Mouse (Mus musculus): ENCODE results near the gene Tut1. TPM values are rescaled to one million over a fixed set of nuclear protein-coding genes. Genes with fewer than 3 reads are reported as not detected.
"Not testable (repeated sequence)": the region's sequence is repeated elsewhere in the genome, so short reads cannot be mapped to it uniquely, and the experiment has no call there.

Tut1 gene
- polyA plus RNA-seq, 1 experiment from 2014 or later: 18.7 TPM

DNA sequence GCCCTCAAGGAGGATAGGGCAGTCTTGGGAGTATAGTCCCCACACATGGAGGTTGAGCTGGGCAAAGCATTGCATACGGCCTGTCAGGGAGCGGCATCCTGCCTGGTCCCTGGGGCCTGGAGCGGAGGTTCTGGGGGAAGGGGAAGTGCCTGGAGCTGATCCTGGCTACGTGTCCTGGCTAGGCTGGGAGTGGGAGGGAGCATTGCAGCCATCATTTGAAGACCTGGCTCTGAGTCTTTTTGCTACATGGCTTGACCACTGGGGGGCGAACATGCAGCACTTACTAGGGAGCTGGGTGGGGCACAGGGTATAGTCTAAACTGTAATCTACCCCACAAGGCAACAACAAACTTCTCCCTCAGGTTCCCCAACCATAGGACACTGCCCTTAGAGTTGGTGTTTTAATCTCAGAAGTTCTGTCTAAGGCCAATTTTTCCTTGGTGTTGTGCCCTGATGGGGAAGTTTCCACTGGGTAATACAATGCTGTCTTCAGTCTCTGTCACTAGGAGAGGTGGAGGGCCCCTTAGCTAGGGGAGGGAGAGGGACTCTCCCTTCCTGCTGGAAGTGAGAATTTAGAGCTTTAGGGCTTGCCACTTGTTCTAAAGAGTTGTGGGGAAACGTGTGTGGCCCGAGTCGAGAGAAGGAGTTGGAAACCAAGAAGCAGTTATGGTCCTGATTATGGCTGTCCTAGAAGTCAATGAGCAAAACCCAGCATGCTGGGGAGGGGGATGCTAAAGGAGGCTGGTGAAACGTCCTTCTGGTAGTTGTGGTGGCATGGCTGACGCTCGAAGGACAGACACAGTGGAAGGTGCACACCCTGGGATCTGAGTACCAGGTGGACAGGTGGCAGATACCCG is 39.4 kb downstream of the Tut1 start:
- H3K9me3 ChIP-seq (replicated peaks): no peaks in the 10 kb centered on the region
- DNase-seq (peak; percentile 59), ATAC-seq (ENCODE audit: low read depth) (peak; percentile 38)
- no peak overlapping the region for H3K4me2 ChIP-seq
- H3K27me3 ChIP-seq: peaks cover 41% of the 10 kb centered on the region
- H3K36me3 ChIP-seq: no peaks in the 10 kb centered on the region
- no peak overlapping the region for H3K9ac ChIP-seq
- no peak overlapping the region for H3K4me3 ChIP-seq (replicated peaks)
- H3K4me1 ChIP-seq (replicated peaks): peaks cover 51% of the 10 kb centered on the region
- H3K27ac ChIP-seq: no peak overlapping the region
- WGBS (ENCODE audit: insufficient replicate concordance): 25% methylated on average over 12 of the region's 12 CpGs

- H3K4me3 ChIP-seq (replicated peaks): no peak overlapping the region
- no peak overlapping the region for H3K27ac ChIP-seq
- H3K36me3 ChIP-seq: no peaks in the 10 kb centered on the region
- no peak overlapping the region for H3K9ac ChIP-seq
- no peaks in the 10 kb centered on the region for H3K9me3 ChIP-seq (replicated peaks)
- H3K4me2 ChIP-seq: no peak overlapping the region
- 42% methylated on average over 2 of the region's 2 CpGs for WGBS (ENCODE audit: insufficient replicate concordance)
- H3K4me1 ChIP-seq (replicated peaks): peaks cover 51% of the 10 kb centered on the region
- H3K27me3 ChIP-seq: peaks cover 36% of the 10 kb centered on the region
- DNase-seq (no peak), ATAC-seq (ENCODE audit: low read depth) (no peak)
These were observed 39.9 kb downstream of the Tut1 start for GRCm38 (mm10) chr19:8993625-8993912.

DNA sequence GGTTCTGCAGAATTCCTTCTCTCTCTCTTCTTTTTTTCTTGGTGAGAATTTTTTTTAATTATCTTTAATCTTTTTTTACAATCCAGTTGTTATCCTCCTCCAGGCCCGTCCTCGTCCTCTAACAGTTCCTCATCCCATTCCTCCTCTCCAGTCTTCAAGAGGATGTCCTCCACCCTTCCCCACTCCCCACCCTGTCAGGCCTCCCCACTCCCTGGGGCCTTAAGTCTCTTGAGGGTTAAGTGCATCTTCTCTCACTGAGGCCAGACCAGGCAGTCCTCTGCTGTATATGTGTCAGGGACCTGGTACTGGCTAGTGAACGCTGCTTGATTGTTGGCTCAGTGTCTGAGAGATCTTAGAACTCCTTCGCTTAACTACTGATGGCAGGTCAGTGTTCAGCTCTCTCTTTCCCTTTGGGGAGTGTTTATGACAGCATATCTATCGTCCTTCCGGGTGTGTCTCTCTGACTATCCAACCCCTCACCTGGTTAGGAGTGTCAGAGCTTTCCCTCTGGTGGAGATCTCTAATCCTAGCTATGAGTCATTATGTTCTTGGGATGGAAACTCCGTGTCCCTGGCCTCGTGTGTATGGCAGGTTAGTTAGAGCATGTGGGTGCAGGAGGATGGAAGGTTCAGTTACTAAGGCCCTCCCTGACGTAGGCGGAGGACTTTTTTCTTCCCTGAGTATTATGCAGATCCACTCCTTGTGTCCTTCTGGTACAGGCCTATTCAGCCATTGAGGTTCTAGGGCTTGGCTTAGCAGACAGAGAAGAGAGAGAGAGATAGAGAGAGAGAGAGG is 41.4 kb downstream of the Tut1 start:
- Histone ChIP-seq H3K4me2 (no peak overlapping the region), H3K27ac (no peak overlapping the region)

DNA sequence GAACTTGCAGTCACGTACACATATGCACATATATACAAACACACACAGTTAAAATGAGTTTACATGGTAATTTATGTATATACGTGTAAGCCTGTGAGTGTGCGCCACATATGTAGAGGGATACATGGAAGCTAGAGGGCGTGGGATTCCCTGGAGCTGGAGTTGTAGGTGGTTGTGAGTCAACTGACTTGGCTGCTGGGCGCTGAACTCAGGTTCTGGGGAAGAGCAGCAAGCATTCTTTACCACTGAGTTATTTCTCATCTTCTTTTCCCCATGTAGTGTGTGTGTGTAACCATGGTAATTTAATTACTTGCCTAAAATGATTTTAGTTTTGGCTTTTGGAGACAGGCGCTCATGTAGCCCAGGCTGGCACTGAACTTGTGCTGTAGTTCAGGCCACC is 43.0 kb downstream of the Tut1 start:
- no peak overlapping the region for H3K27ac ChIP-seq
- no peak overlapping the region for H3K9ac ChIP-seq
- peaks cover 31% of the 10 kb centered on the region for H3K4me1 ChIP-seq (replicated peaks)
- H3K9me3 ChIP-seq (replicated peaks): no peaks in the 10 kb centered on the region
- H3K4me3 ChIP-seq (replicated peaks): no peak overlapping the region
- ATAC-seq (ENCODE audit: low read depth) (no peak), DNase-seq (no peak)
- no peaks in the 10 kb centered on the region for H3K36me3 ChIP-seq
- H3K27me3 ChIP-seq: peaks cover 5% of the 10 kb centered on the region
- no peak overlapping the region for H3K4me2 ChIP-seq
- 75% methylated on average over 6 of the region's 6 CpGs for WGBS (ENCODE audit: insufficient replicate concordance)

More for the DNA sequence above, 41.4 kb downstream of the Tut1 start:
- Histone ChIP-seq H3K27me3 (peaks cover 21% of the 10 kb centered on the region), H3K36me3 (no peaks in the 10 kb centered on the region), H3K4me1 (replicated peaks) (peaks cover 40% of the 10 kb centered on the region), H3K9me3 (replicated peaks) (no peaks in the 10 kb centered on the region), H3K9ac (no peak overlapping the region), H3K4me3 (replicated peaks) (no peak overlapping the region)
- no peak for DNase-seq
- no peak for ATAC-seq (ENCODE audit: low read depth)
- WGBS (ENCODE audit: insufficient replicate concordance): 62% methylated on average over 10 of the region's 10 CpGs

GRCm38 (mm10) chr19:8997546-8997945 is 43.9 kb downstream of the Tut1 start:
- Histone ChIP-seq H3K4me1 (replicated peaks) (peaks cover 28% of the 10 kb centered on the region), H3K36me3 (no peaks in the 10 kb centered on the region), H3K4me3 (replicated peaks) (no peak overlapping the region), H3K27ac (no peak overlapping the region), H3K27me3 (no peaks in the 10 kb centered on the region), H3K9me3 (replicated peaks) (no peaks in the 10 kb centered on the region), H3K4me2 (no peak overlapping the region), H3K9ac (no peak overlapping the region)
- DNase-seq: peak; percentile 54
- WGBS (ENCODE audit: insufficient replicate concordance): 44% methylated on average over 4 of the region's 4 CpGs
- peak; percentile 84 for ATAC-seq (ENCODE audit: low read depth)

GRCm38 (mm10) chr19:8998546-8998945 is 44.9 kb downstream of the Tut1 start:
- H3K4me1 ChIP-seq (replicated peaks): peaks cover 20% of the 10 kb centered on the region
- no peak overlapping the region for H3K4me2 ChIP-seq
- ATAC-seq (ENCODE audit: low read depth): no peak
- no peak overlapping the region for H3K4me3 ChIP-seq (replicated peaks)
- 64% methylated on average over 6 of the region's 6 CpGs for WGBS (ENCODE audit: insufficient replicate concordance)
- H3K27me3 ChIP-seq: no peaks in the 10 kb centered on the region
- H3K27ac ChIP-seq: no peak overlapping the region
- H3K36me3 ChIP-seq: no peaks in the 10 kb centered on the region
- no peaks in the 10 kb centered on the region for H3K9me3 ChIP-seq (replicated peaks)
- no peak for DNase-seq
- no peak overlapping the region for H3K9ac ChIP-seq

DNA sequence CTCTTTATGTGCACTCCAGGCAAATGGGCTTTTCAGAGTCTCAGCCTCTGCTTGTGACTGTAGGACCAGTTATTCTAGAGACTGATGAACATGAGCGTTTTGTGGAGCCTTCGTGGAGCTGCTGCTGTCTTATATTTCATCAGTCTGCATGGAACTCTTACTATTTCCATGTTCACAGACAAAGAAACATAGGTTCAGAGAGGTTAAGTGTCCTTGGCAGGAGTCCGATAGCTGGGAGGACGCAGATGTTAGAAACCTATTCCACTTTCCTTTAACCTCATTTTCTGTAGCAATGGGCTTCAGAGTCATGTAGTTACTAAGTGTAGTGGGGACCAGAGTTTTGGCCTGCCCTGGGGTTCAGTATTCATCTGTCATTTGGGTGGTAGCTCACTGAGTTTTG is 45.6 kb downstream of the Tut1 start:
- H3K36me3 ChIP-seq: no peaks in the 10 kb centered on the region
- H3K9ac ChIP-seq: no peak overlapping the region
- DNase-seq: no peak
- H3K4me2 ChIP-seq: no peak overlapping the region
- H3K4me3 ChIP-seq (replicated peaks): no peak overlapping the region
- no peak overlapping the region for H3K27ac ChIP-seq
- peaks cover 20% of the 10 kb centered on the region for H3K4me1 ChIP-seq (replicated peaks)
- no peaks in the 10 kb centered on the region for H3K27me3 ChIP-seq
- no peaks in the 10 kb centered on the region for H3K9me3 ChIP-seq (replicated peaks)
- WGBS (ENCODE audit: insufficient replicate concordance): 83% methylated on average over 4 of the region's 4 CpGs
- no peak for ATAC-seq (ENCODE audit: low read depth)

DNA sequence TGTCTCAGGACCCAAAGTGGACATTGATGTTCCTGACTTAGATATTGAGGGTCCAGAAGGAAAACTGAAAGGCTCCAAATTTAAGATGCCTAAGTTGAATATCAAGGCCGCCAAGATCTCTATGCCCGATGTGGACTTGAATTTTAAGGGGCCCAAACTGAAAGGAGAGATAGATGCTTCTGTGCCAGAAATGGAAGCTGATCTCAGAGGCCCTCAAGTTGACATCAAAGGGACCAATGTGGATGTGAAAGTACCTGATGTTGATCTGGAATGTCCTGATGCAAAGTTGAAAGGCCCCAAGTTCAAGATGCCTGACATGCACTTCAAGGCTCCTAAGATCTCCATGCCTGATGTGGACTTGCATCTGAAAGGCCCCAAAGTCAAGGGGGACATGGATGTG is 53.3 kb downstream of the Tut1 start:
- H3K4me3 ChIP-seq (replicated peaks); H3K9ac ChIP-seq; H3K27me3 ChIP-seq; H3K9me3 ChIP-seq (replicated peaks); H3K27ac ChIP-seq; H3K4me2 ChIP-seq; ATAC-seq (ENCODE audit: low read depth); DNase-seq; H3K36me3 ChIP-seq; H3K4me1 ChIP-seq (replicated peaks): not testable (repeated sequence)
- WGBS (ENCODE audit: insufficient replicate concordance): 69% methylated on average over 2 of the region's 2 CpGs

Other genes with a start within 250 kb of the Tut1 start
- gene Slc3a2, start 230.5 kb upstream of the Tut1 start, polyA plus RNA-seq (2015; fragmentation: Nextera tagmentation; extraction: Ambion mirVana): 118 and 128 TPM in 2 replicates
- gene Wdr74, start 218.0 kb upstream of the Tut1 start, polyA plus RNA-seq (2015; fragmentation: Nextera tagmentation; extraction: Ambion mirVana): 80.8 and 81.6 TPM in 2 replicates
- gene 1700092M07Rik, start 213.1 kb upstream of the Tut1 start, polyA plus RNA-seq (2015; fragmentation: Nextera tagmentation; extraction: Ambion mirVana): 0.81 and 1.3 TPM in 2 replicates
- 48.2 and 51.9 TPM in 2 replicates for gene Stx5a, start 212.4 kb upstream of the Tut1 start, polyA plus RNA-seq (2015; fragmentation: Nextera tagmentation; extraction: Ambion mirVana)
- gene Nxf1, start 196.8 kb upstream of the Tut1 start, polyA plus RNA-seq (2015; fragmentation: Nextera tagmentation; extraction: Ambion mirVana): 93.3 and 104 TPM in 2 replicates
- 66.1 and 74.2 TPM in 2 replicates for gene Tmem223, start 182.9 kb upstream of the Tut1 start, polyA plus RNA-seq (2015; fragmentation: Nextera tagmentation; extraction: Ambion mirVana)
- 93.6 and 97.1 TPM in 2 replicates for gene Tmem179b, start 179.4 kb upstream of the Tut1 start, polyA plus RNA-seq (2015; fragmentation: Nextera tagmentation; extraction: Ambion mirVana)
- gene Taf6l, start 167.4 kb upstream of the Tut1 start, polyA plus RNA-seq (2015; fragmentation: Nextera tagmentation; extraction: Ambion mirVana): 16.6 and 17.2 TPM in 2 replicates
- gene Polr2g, start 155.3 kb upstream of the Tut1 start, polyA plus RNA-seq (2015; fragmentation: Nextera tagmentation; extraction: Ambion mirVana): 105 and 110 TPM in 2 replicates
- 1.5 TPM in 2 replicates for gene Zbtb3, start 151.3 kb upstream of the Tut1 start, polyA plus RNA-seq (2015; fragmentation: Nextera tagmentation; extraction: Ambion mirVana)
- 25.1 and 27.4 TPM in 2 replicates for gene Ttc9c, start 134.5 kb upstream of the Tut1 start, polyA plus RNA-seq (2015; fragmentation: Nextera tagmentation; extraction: Ambion mirVana)
- 2.8 and 3.0 TPM in 2 replicates for gene Hnrnpul2, start 133.8 kb upstream of the Tut1 start, polyA plus RNA-seq (2015; fragmentation: Nextera tagmentation; extraction: Ambion mirVana)
- gene AC129217.1, start 124.1 kb upstream of the Tut1 start, polyA plus RNA-seq (2015; fragmentation: Nextera tagmentation; extraction: Ambion mirVana): not detected in 2 replicates
- gene Bscl2, start 116.4 kb upstream of the Tut1 start, polyA plus RNA-seq (2015; fragmentation: Nextera tagmentation; extraction: Ambion mirVana): 33.8 and 37.2 TPM in 2 replicates
- gene Gng3, start 114.7 kb upstream of the Tut1 start, polyA plus RNA-seq (2015; fragmentation: Nextera tagmentation; extraction: Ambion mirVana): 0.52 and 0.73 TPM in 2 replicates
- gene Lrrn4cl, start 103.1 kb upstream of the Tut1 start, polyA plus RNA-seq (2015; fragmentation: Nextera tagmentation; extraction: Ambion mirVana): 0.05 and 0.18 TPM in 2 replicates
- gene Ubxn1, start 82.4 kb upstream of the Tut1 start, polyA plus RNA-seq (2015; fragmentation: Nextera tagmentation; extraction: Ambion mirVana): 112 and 125 TPM in 2 replicates
- gene Uqcc3, start 72.9 kb upstream of the Tut1 start, polyA plus RNA-seq (2015; fragmentation: Nextera tagmentation; extraction: Ambion mirVana): 37.8 and 38.5 TPM in 2 replicates
- 81.2 and 113 TPM in 2 replicates for gene Lbhd1, start 70.1 kb upstream of the Tut1 start, polyA plus RNA-seq (2015; fragmentation: Nextera tagmentation; extraction: Ambion mirVana)
- not detected in 2 replicates for gene Gm49403, start 69.9 kb upstream of the Tut1 start, polyA plus RNA-seq (2015; fragmentation: Nextera tagmentation; extraction: Ambion mirVana)
- gene 1810009A15Rik, start 65.0 kb upstream of the Tut1 start, polyA plus RNA-seq (2015; fragmentation: Nextera tagmentation; extraction: Ambion mirVana): 89.5 and 92.3 TPM in 2 replicates
- not detected in 2 replicates for gene Gm49416, start 64.9 kb upstream of the Tut1 start, polyA plus RNA-seq (2015; fragmentation: Nextera tagmentation; extraction: Ambion mirVana)
- 26.1 and 26.5 TPM in 2 replicates for gene Ints5, start 60.8 kb upstream of the Tut1 start, polyA plus RNA-seq (2015; fragmentation: Nextera tagmentation; extraction: Ambion mirVana)
- gene Ganab, start 55.8 kb upstream of the Tut1 start, polyA plus RNA-seq (2015; fragmentation: Nextera tagmentation; extraction: Ambion mirVana): 41.4 and 52.7 TPM in 2 replicates
- 20.1 and 22.8 TPM in 2 replicates for gene B3gat3, start 33.5 kb upstream of the Tut1 start, polyA plus RNA-seq (2015; fragmentation: Nextera tagmentation; extraction: Ambion mirVana)
- gene Rom1, start 24.5 kb upstream of the Tut1 start, polyA plus RNA-seq (2015; fragmentation: Nextera tagmentation; extraction: Ambion mirVana): 2.7 and 2.8 TPM in 2 replicates
- 14.4 and 15.2 TPM in 2 replicates for gene Eml3, start 24.3 kb upstream of the Tut1 start, polyA plus RNA-seq (2015; fragmentation: Nextera tagmentation; extraction: Ambion mirVana)
- gene Mta2, start 12.0 kb upstream of the Tut1 start, polyA plus RNA-seq (2015; fragmentation: Nextera tagmentation; extraction: Ambion mirVana): 99.5 and 114 TPM in 2 replicates
- 298 and 320 TPM in 2 replicates for gene Eef1g, start 13.2 kb downstream of the Tut1 start, polyA plus RNA-seq (2015; fragmentation: Nextera tagmentation; extraction: Ambion mirVana)
- 1.4 and 1.6 TPM in 2 replicates for gene Ahnak, start 35.4 kb downstream of the Tut1 start, polyA plus RNA-seq (2015; fragmentation: Nextera tagmentation; extraction: Ambion mirVana)
- gene Scgb1a1, start 134.1 kb downstream of the Tut1 start, polyA plus RNA-seq (2015; fragmentation: Nextera tagmentation; extraction: Ambion mirVana): not detected in 2 replicates
- 11.5 and 14.9 TPM in 2 replicates for gene Asrgl1, start 181.8 kb downstream of the Tut1 start, polyA plus RNA-seq (2015; fragmentation: Nextera tagmentation; extraction: Ambion mirVana)